ENCODE assay signal across 7 mouse cellular contexts in genomic region chr2:125123477-125123852, GRCm38 (mm10). TPM values are rescaled to one million over a fixed set of nuclear protein-coding genes. Genes with fewer than 3 reads are reported as not detected.
DNase-seq lines count a peak whose midpoint lies in the region; ATAC-seq and TF ChIP-seq lines count a peak whose summit lies in the region.

Gene Myef2 (minus strand): TSS chr2:125123661.

- peak within 1 kb of the TSS; percentile 61 for H3K4me3 ChIP-seq in intestine, postnatal 0 days (ENCODE audit: low read depth, low read length)
- peak within 1 kb of the TSS; percentile 85 for H3K4me3 ChIP-seq in limb, embryonic 12.5 days (replicated peaks)
- H3K4me3 ChIP-seq in midbrain, embryonic 14.5 days (replicated peaks; ENCODE audit: low read depth, low read length), result peak within 1 kb of the TSS; percentile 76

- peak within 1 kb of the TSS; percentile 70 for H3K27ac ChIP-seq in intestine, postnatal 0 days (ENCODE audit: low read depth, low read length)
- H3K27ac ChIP-seq in limb, embryonic 12.5 days, result peak within 1 kb of the TSS; percentile 89
- H3K27ac ChIP-seq in midbrain, embryonic 14.5 days (replicated peaks; ENCODE audit: low read depth, low read length), result peak within 1 kb of the TSS; percentile 97

- H3K36me3 ChIP-seq in intestine, postnatal 0 days (ENCODE audit: control insufficient read depth, insufficient read depth), result no peaks in the 10 kb centered on the region
- no peaks in the 10 kb centered on the region for H3K36me3 ChIP-seq in limb, embryonic 12.5 days
- H3K36me3 ChIP-seq in midbrain, embryonic 14.5 days (ENCODE audit: control insufficient read depth, insufficient read depth, low read length), result no peaks in the 10 kb centered on the region

- no peaks in the 10 kb centered on the region for H3K9me3 ChIP-seq in intestine, postnatal 0 days (ENCODE audit: control insufficient read depth)
- no peaks in the 10 kb centered on the region for H3K9me3 ChIP-seq in limb, embryonic 12.5 days
- no peaks in the 10 kb centered on the region for H3K9me3 ChIP-seq in midbrain, embryonic 14.5 days (ENCODE audit: control insufficient read depth, low read length)

- peak; percentile 91 for DNase-seq in adrenal gland, postnatal 10 days
- DNase-seq in embryo, embryonic 11.5 days (ENCODE audit: low read depth, low spot score), result peak; percentile 78
- DNase-seq in gastrocnemius, postnatal 4 days (ENCODE audit: low spot score in 2 of 2), result peak; percentile 81 to 88
- DNase-seq in midbrain, embryonic 14.5 days, result peak; percentile 95
- peak; percentile 81 for DNase-seq in spleen, adult 12 weeks (ENCODE audit: low spot score)

- no peak for TF ChIP-seq CTCF in intestine, postnatal 0 days (IDR thresholded peaks at IDR 0.05; ENCODE audit: low read depth)

- peak within 1 kb of the TSS; percentile 90 for H3K4me2 ChIP-seq in intestine, postnatal 0 days (replicated peaks; ENCODE audit: low read depth)
- H3K4me2 ChIP-seq in limb, embryonic 12.5 days, result peak within 1 kb of the TSS; percentile 65
- peak within 1 kb of the TSS; percentile 70 for H3K4me2 ChIP-seq in midbrain, embryonic 14.5 days (ENCODE audit: low read length)

- under 1% methylated on average over 38 of the region's 48 CpGs for WGBS in intestine, postnatal 0 days
- 1% methylated on average over 43 of the region's 48 CpGs for WGBS in limb, embryonic 12.5 days
- 2% methylated on average over 38 of the region's 48 CpGs for WGBS in midbrain, embryonic 14.5 days

- peaks cover 3% of the 10 kb centered on the region; the same call in 1 of the 2 replicates for H3K27me3 ChIP-seq in intestine, postnatal 0 days (replicated peaks; ENCODE audit: control insufficient read depth, insufficient read depth, low read length)
- H3K27me3 ChIP-seq in limb, embryonic 12.5 days, result no peaks in the 10 kb centered on the region
- no peaks in the 10 kb centered on the region for H3K27me3 ChIP-seq in midbrain, embryonic 14.5 days (ENCODE audit: control insufficient read depth, insufficient read depth, low read length)

- H3K4me1 ChIP-seq in intestine, postnatal 0 days (replicated peaks; ENCODE audit: control insufficient read depth, insufficient read depth, low read length), result peaks cover 3% of the 10 kb centered on the region
- peaks cover 17% of the 10 kb centered on the region for H3K4me1 ChIP-seq in limb, embryonic 12.5 days (replicated peaks)
- H3K4me1 ChIP-seq in midbrain, embryonic 14.5 days (ENCODE audit: control insufficient read depth, insufficient read depth, low read length), result peaks cover 22% of the 10 kb centered on the region

- ATAC-seq in intestine, postnatal 0 days, result peak; percentile 89
- ATAC-seq in limb, embryonic 12.5 days (ENCODE audit: insufficient number of reproducible peaks, insufficient read depth, low FRiP score, low TSS enrichment, low read depth), result peak; percentile 63; the same call in 1 of the 2 replicates
- peak; percentile 92 for ATAC-seq in midbrain, embryonic 14.5 days (ENCODE audit: low FRiP score, low TSS enrichment)

- H3K9ac ChIP-seq in intestine, postnatal 0 days (ENCODE audit: low read depth, low read length), result peak within 1 kb of the TSS; percentile 80
- peak within 1 kb of the TSS; percentile 99 for H3K9ac ChIP-seq in limb, embryonic 12.5 days (replicated peaks)
- peak within 1 kb of the TSS; percentile 99 for H3K9ac ChIP-seq in midbrain, embryonic 14.5 days (replicated peaks; ENCODE audit: low read length)

RNA-seq across cellular contexts. Expression of gene Myef2, which starts in this region (rescaled TPM):
- 10 to 100 TPM; 31.9 to 34.8 TPM for total RNA-seq in adrenal gland, postnatal 10 days (2021)
- total RNA-seq in gastrocnemius, postnatal 4 days (2021), result 10 to 100 TPM; 33.7 to 37.5 TPM
- polyA plus RNA-seq in intestine, postnatal 0 days (2015; fragmentation: Nextera tagmentation; extraction: Ambion mirVana), result 22.7 and 23.0 TPM in 2 replicates
- 133 and 135 TPM in 2 replicates for polyA plus RNA-seq in limb, embryonic 12.5 days (2016; fragmentation: Nextera tagmentation; extraction: Ambion mirVana)
- polyA plus RNA-seq in midbrain, embryonic 14.5 days (2014; fragmentation: Nextera tagmentation; extraction: Ambion mirVana), result 232 and 263 TPM in 2 replicates

Comparison
In these comparisons a context has a peak if more than half of its experiments do, and no peak if none do; other contexts are left out.
1. Peak in every context shown above with its lines: DNase-seq, ATAC-seq, H3K4me3 ChIP-seq and H3K27ac ChIP-seq.